Mouse (Mus musculus) embryonic fibroblast, embryonic 13.5 days (primary cell): ENCODE measurements at regions not wholly inside any gene's neighbourhood (a gene's known extent, or its start where the extent isn't known, plus 50 kb on each side); places are given as distances from the start of the nearest gene placed in this dataset.

ENCODE experiments used
- CTCF ChIP-seq: IDR thresholded peaks from 2 replicates; pipeline ENCODE4 v1.5.1; 2011; ENCODE audit warnings: mild to moderate bottlenecking, control low read depth, low read length, moderate library complexity, borderline replicate concordance; ENCODE audit not compliant: insufficient read depth
- POLR2A ChIP-seq: IDR thresholded peaks from 2 replicates; pipeline ENCODE4 v1.6.1; 2011; ENCODE audit warnings: low read depth, mild to moderate bottlenecking, control low read depth, low read length, moderate library complexity

DNA sequence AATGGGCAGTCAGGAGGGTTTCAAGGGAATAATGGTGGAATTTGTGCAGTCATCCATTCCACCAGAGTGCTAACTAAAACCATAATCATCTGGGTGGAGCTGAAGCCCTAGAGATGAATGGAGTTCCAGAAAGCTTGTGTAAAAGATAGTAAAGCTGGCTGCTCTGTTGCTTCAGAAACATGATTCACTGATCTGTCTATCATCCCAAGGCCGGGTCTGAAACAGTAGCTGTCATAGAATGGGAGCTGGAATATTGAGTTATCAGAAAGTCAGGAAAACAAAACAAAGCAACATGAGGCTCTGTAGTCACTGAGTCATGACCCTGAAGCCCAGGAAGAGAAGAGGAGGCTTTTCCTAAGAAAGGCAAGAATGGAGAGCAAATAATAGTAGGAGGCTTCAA lies 408.1 kb upstream of the Camk1g start:
- TF ChIP-seq CTCF: no peak
- TF ChIP-seq POLR2A: no peak
